Mouse (Mus musculus): ENCODE measurements around the gene Efna5.

The Efna5 gene

DNA sequence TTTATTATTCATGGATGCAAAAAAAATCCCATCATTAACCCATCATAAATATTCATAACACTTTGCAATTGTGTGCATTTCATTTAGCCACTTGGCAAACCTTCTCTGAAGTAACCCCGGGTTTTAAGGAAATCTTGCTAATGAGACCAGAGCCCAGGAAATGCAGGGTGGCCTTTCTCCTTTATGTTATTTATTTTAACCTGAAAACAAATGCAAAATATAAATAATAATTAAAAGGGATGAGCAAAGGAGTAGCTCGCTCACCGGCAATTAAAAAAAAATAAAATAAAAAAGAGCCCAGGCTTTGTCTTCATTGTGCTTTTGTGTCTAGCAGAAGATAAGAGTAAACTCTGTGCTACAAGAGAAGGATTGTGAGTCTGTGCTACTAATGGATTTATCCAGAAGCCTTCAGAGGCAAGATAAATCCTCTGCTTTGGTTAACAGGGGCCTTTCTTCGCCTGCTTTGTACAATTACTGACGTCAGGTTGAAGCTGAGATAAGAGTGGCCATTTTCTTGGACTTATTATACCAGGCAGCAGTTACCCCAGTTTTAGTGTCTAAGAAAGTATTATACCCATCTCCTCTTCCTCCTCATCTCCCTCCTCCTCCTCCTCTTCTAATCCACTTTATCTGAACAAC lies 288.6 kb downstream of the Efna5 start:
- DNase-seq = no peak

DNA sequence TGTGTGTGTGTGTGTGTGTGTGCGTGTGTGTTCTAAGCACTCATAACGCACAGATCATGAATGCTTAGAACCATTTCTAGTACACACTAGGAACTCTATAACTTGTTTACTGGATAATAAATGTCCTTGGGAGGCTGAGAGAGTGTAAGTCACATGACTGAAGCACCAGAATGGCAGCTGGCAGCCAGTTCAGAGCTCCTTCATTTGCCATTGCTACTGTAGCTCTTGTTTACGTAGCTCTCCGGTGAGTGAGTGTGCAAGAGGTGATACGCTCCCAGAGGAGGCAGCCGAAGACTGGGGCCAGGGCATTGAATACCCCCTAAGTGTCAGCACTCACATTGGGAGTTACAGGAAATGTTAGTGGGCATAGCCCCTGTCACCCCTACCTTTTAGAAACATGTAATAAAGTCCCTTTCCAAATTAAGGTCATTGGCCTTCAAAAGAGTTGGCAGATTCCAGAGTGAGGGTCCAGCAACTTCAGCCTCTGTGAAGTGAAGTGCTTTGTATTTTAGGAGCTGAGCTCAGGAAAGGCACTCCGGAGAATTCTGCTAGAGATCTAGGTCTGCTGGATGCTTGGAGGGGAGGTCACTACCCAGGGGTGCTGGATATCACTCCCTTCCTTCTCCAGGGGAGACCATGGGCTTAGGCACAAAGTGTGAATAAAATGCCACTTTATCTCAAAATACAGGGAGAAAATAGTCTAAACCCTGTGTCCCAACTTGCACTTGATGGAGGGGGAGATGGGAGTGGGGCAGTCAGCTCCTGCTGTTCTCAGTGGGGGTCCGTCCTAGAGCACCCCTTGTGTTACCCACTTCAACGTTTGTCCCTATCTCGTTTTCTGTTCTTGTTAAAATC lies 289.3 kb downstream of the Efna5 start:
- DNase-seq = no peak

GRCm38 (mm10) chr17:62590685-62591460 lies 290.2 kb downstream of the Efna5 start:
- no peak for DNase-seq

DNA sequence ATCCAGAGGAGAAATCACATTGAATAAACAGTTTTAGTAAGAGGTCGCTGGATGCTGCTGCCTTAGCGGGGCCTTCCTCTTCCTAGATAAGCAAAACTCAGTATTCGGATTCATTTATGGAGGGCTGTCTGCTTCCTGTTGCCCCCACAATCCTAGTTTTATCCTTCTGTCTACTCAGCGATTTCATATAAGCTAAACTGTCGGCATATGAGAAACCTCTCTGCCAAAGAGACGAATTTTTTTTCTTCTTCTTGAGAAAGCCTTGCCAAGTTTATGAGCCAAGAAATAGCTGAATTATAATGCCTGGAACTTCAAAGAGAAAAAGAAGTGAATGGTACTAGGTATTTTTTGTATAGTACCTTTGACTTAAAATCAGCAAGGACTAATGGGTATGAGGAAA lies 301.0 kb downstream of the Efna5 start:
- DNase-seq = no peak

GRCm38 (mm10) chr17:62579618-62580017 lies 301.5 kb downstream of the Efna5 start:
- DNase-seq = no peak

DNA sequence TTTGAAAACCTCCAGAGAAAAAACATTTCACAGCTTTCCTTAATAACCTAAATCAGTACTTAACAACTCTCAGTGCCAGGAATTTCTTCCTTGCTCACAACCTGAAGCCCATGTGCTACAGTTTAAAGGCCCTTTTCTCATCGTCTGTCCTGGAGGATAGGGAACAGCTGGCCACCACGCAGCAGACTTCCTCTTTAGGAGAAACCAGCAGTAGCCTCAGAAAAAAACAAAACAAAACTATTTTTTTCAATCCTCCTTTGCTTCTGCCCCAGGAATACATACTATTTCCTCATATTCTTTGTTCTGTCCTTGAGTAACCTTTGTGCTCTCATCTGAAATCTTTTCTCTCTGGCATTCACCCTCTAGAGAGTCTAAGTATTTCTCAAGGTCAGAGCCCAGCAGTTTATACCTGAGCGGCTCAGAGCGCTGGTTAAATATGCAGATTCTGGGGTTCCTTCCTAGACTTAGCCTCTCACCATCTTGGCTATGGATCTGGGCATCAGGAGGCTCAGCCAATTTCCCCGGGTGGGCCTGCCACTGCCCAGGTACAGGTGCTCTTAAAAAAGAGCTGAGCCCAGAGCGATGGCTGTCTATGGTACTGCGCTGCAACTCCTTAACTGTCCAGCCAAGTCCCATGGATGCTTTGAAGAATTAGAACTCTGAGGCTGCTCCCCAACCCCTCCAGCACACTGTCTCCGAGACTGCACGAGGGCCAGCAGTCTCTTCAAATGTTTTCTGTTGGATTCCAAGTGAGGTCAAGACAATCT lies 306.4 kb downstream of the Efna5 start:
- no peak for DNase-seq

DNA sequence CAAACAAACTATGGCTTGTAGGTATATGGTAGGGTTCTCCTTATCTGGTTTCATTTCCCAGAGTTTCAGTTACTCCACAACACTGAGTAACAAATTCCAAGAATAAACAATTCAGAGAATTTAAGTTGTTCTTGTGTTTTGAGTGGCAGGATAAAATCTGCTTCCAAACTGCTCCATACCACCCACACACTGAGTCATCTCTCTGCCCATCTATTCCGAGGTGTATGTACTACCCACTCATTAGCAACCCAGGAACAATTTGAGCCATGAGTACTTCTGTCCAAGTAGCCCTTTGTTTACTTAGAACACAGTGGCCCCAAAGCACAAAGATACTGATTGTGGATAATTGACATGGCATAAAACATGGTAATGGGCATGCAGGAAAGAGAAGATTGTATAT lies 311.0 kb downstream of the Efna5 start:
- DNase-seq = no peak

DNA sequence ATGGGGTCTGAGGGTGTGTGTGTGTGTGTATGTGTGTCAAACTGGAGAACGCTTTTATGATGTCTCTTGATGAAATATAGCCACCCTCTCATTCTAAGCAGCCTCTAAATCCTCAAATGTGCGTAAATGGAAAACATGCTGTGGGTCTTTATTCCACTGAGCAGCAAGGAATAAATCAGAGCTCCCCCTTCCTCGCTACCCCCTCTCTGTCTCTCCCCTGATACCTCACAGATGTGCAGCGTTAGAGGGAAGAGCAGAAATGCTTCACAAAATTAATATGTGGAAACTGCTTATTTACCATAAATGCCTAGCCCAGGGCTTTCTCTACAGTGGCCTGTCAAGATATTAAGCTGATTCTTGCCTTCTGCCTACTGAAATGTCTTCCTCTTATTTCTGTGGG lies 313.1 kb downstream of the Efna5 start:
- no peak for DNase-seq

- DNase-seq = no peak
Measured at GRCm38 (mm10) chr17:62565632-62566031, 315.5 kb downstream of the Efna5 start.

- DNase-seq = no peak
Measured at GRCm38 (mm10) chr17:62562439-62562838, 318.7 kb downstream of the Efna5 start.

- no peak for DNase-seq
Measured at GRCm38 (mm10) chr17:62557215-62557614, 323.9 kb downstream of the Efna5 start.
